Mouse (Mus musculus) neural tube, embryonic 12.5 days (tissue): ENCODE results near the gene Napsa. TPM values are rescaled to one million over a fixed set of nuclear protein-coding genes. Genes with fewer than 3 reads are reported as not detected.

Experiments
- ATAC-seq: fragments of 200-750 bp; cut with Nextera tagmentation; 2 replicates; pipeline ENCODE4 v1.8.0; 2017; ENCODE audit warnings: low read depth, mild to moderate bottlenecking, moderate TSS enrichment, moderate library complexity; ENCODE audit not compliant: low FRiP score
- H3K27ac ChIP-seq: fragments of 300-500 bp; sonication (generic); 2 replicates; pipeline ENCODE4 v1.5.1; 2016
- H3K27me3 ChIP-seq: fragments of 300-500 bp; sonication (generic); replicated peaks from 2 replicates; pipeline ENCODE4 v1.6.1; 2016; ENCODE audit warnings: mild to moderate bottlenecking
- H3K36me3 ChIP-seq: fragments of 300-500 bp; sonication (generic); 2 replicates; pipeline ENCODE4 v1.6.1; 2016; ENCODE audit warnings: mild to moderate bottlenecking
- H3K4me1 ChIP-seq: fragments of 300-500 bp; sonication (generic); 2 replicates; pipeline ENCODE4 v1.6.1; 2016
- H3K4me2 ChIP-seq: fragments of 300-500 bp; sonication (generic); replicated peaks from 2 replicates; pipeline ENCODE4 v1.6.1; 2016; ENCODE audit warnings: mild to moderate bottlenecking
- H3K4me3 ChIP-seq: fragments of 300-500 bp; sonication (generic); 2 replicates; pipeline ENCODE4 v1.5.1; 2016
- H3K9ac ChIP-seq: fragments of 300-500 bp; sonication (generic); 2 replicates; pipeline ENCODE4 v1.6.1; 2016; ENCODE audit warnings: mild to moderate bottlenecking
- H3K9me3 ChIP-seq: fragments of 300-500 bp; sonication (generic); 2 replicates; pipeline ENCODE4 v1.6.1; 2016; ENCODE audit warnings: mild to moderate bottlenecking
- WGBS: fragments of 180-500 bp; shearing (Covaris S2); methylation state at CpG from one replicate; pipeline ENCODE4 v1.1.7; 2016; 5-methylcytosine and 5-hydroxymethylcytosine counted together
- polyA plus RNA-seq: library from polyadenylated mRNA; unstranded; fragments of >200 nt; fragmentation: Nextera tagmentation; extraction: Ambion mirVana; gene quantifications from 2 replicates; pipeline ENCODE4 v1.2.1, GENCODE M21; 2016

Napsa gene
- 0.74 and 1.5 TPM in 2 replicates for polyA plus RNA-seq

DNA sequence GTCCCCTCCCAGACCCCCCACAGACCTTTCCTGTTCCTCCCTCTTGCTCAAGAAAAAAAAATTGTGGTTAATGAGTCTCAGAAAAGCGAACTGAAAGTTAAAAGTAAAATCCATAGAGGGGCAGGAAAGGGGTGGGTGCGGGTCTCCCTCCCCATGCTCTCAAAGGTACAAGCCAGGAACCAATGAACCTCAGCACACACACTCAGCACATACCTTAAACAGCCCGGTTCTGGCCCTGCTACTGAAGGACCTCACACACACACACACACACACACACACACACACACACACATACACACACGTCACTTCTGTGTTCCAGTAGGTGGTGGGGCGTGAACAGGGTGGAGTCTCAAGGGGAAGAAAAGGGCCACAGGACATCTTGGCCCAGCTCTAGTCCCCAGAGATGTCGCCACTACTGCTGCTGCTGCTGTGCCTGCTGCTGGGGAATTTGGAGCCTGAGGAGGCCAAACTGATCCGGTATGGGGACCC is at the start of gene Napsa:
Gene Napsa, plus strand, starts transcription at position 168 of the 489 bp plus-strand sequence.
- 37% methylated on average over 7 of the region's 7 CpGs for WGBS
- no peak for ATAC-seq
- no peak within 1 kb of the TSS for H3K4me3 ChIP-seq
- H3K27ac ChIP-seq, result no peak within 1 kb of the TSS
- no peak within 1 kb of the TSS for H3K4me2 ChIP-seq
- no peaks in the 10 kb centered on the region for H3K4me1 ChIP-seq
- H3K9ac ChIP-seq, result no peak within 1 kb of the TSS
- no peaks in the 10 kb centered on the region for H3K27me3 ChIP-seq
- no peaks in the 10 kb centered on the region for H3K36me3 ChIP-seq
- no peaks in the 10 kb centered on the region for H3K9me3 ChIP-seq

DNA sequence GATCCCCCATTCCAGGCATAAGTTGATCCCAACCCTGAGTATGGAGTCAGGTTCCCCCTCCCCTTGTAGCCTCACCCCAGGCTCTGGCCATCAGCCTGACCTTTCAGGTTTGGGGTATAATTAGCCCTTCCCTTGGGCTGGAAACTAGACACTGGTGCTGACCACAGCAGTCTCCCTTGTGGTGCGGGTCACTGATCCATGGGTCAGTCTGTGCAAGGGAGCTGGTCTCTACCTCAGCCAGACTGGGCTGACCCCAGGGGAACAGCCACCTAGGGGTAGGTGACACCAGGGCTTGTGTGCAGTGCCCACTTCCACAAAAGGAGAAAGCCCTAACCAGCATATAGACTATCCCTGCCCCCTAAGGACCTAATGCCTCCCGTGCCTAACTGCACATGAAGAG is 49.1 kb upstream of the Napsa start:
- H3K36me3 ChIP-seq, result no peaks in the 10 kb centered on the region
- H3K27ac ChIP-seq, result no peak overlapping the region
- 80% methylated on average over 2 of the region's 2 CpGs for WGBS
- H3K4me3 ChIP-seq, result no peak overlapping the region
- peaks cover 13% of the 10 kb centered on the region for H3K4me1 ChIP-seq
- no peak for ATAC-seq
- no peaks in the 10 kb centered on the region for H3K9me3 ChIP-seq
- no peak overlapping the region for H3K4me2 ChIP-seq
- H3K27me3 ChIP-seq, result peaks cover 67% of the 10 kb centered on the region
- H3K9ac ChIP-seq, result no peak overlapping the region

DNA sequence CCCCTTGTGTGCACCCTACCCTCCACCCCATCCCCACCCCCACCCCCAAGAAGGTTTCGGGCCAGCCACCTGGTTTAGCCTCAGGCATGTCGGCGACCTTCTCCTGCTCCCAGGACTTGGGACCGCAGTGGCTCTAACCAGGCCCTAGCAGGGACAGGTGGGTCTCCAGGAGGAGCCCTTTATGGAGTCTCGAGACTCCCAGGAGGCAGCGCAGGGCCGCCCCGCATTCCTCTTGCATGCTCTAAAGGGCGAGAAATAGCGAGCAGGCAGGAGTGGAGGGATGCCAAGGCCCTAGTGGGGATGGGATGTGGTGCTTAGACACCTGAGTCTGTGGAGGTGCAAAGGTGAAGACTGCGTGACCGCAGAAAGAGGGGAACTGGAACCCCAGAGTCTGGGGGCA is 47.7 kb upstream of the Napsa start, which contains the start of gene Mybpc2:
Gene Mybpc2, minus strand, starts transcription at position 155 of the 400 bp plus-strand sequence.
- no peaks in the 10 kb centered on the region for H3K36me3 ChIP-seq
- H3K27ac ChIP-seq, result no peak within 1 kb of the TSS
- no peak for ATAC-seq
- H3K4me2 ChIP-seq, result no peak within 1 kb of the TSS
- 39% methylated on average over 12 of the region's 12 CpGs for WGBS
- H3K4me3 ChIP-seq, result no peak within 1 kb of the TSS
- H3K4me1 ChIP-seq, result peaks cover 15% of the 10 kb centered on the region
- H3K27me3 ChIP-seq, result peaks cover 75% of the 10 kb centered on the region
- no peaks in the 10 kb centered on the region for H3K9me3 ChIP-seq
- H3K9ac ChIP-seq, result no peak within 1 kb of the TSS; the same call in 1 of the 2 replicates

DNA sequence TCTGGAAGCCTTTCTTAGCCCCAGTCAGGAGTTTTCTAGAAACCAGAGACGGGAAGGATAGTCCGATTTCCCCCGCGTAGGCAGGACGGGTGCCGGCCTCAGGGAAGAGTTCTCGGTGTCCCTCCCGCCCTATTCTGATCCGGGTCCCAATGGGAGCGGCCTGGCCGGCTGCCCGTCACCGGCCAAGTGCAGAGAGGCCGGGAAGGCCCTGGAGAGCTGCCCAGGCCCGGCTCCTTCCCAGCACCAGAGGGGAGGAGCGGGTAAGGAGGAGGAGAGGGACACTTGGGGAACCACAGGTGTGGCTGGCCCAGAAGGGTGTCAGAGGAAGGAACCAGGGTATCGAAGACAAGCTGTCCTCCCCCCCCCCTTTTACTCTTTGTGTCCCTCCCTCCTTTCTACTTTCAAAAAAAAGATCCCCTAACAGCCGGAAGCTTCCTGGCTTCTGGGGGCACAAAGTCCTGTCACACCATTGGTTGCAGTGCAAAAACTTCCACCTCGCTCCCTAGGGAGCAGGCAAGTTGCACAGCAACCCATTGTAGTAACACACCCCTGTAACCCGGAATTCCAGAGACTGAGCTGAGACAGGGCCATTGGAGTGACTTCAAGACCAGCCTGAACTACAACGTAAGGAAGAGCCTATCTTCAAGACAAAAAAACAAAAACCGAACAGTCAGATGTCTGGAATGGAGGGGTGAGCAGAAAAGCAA is 46.9 kb upstream of the Napsa start:
- no peak overlapping the region for H3K4me3 ChIP-seq
- H3K27ac ChIP-seq, result no peak overlapping the region
- WGBS, result 18% methylated on average over 22 of the region's 22 CpGs
- H3K27me3 ChIP-seq, result peaks cover 75% of the 10 kb centered on the region
- ATAC-seq, result no peak
- no peak overlapping the region; the same call in 1 of the 2 replicates for H3K9ac ChIP-seq
- no peaks in the 10 kb centered on the region for H3K36me3 ChIP-seq
- H3K9me3 ChIP-seq, result no peaks in the 10 kb centered on the region
- peaks cover 15% of the 10 kb centered on the region for H3K4me1 ChIP-seq
- no peak overlapping the region for H3K4me2 ChIP-seq

DNA sequence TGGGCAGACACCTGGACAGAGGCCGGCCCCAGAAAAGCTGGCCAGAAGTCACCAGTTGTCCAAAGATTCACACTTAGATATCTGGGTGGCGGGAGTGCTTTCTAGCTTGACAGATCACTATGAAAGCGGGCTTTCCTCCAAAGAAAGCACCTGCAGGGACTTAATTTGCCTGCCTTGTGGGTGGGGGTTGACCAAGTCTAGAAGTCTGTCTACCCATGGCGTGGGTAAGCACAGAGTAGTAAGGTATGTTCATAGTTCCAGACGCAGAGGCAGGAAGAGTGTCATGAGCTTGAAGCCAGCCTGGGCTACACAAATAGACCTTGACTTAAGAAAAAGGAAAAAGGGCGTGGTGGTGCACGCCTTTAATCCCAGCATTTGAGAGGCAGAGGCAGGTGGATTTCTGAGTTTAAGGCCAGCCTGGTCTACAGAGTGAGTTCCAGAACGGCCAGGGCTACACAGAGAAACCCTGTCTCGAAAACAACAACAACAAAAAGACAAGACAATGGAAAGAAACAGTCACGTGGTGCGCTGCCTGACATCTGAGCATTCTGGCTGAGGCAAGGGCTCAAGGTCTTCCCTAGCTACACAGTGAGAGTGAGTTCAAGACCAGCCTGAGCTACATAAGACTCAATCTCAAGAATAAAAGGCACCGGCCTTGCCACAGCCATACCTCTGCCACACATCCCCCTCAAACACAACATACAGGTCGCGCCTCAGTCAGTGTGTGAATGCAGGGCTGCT is 45.6 kb upstream of the Napsa start:
- no peak for ATAC-seq
- Histone ChIP-seq H3K9me3 (no peaks in the 10 kb centered on the region), H3K27me3 (peaks cover 67% of the 10 kb centered on the region), H3K4me3 (no peak overlapping the region), H3K4me2 (no peak overlapping the region), H3K36me3 (no peaks in the 10 kb centered on the region), H3K4me1 (peaks cover 13% of the 10 kb centered on the region), H3K27ac (no peak overlapping the region), H3K9ac (no peak overlapping the region)
- 88% methylated on average over 14 of the region's 14 CpGs for WGBS

DNA sequence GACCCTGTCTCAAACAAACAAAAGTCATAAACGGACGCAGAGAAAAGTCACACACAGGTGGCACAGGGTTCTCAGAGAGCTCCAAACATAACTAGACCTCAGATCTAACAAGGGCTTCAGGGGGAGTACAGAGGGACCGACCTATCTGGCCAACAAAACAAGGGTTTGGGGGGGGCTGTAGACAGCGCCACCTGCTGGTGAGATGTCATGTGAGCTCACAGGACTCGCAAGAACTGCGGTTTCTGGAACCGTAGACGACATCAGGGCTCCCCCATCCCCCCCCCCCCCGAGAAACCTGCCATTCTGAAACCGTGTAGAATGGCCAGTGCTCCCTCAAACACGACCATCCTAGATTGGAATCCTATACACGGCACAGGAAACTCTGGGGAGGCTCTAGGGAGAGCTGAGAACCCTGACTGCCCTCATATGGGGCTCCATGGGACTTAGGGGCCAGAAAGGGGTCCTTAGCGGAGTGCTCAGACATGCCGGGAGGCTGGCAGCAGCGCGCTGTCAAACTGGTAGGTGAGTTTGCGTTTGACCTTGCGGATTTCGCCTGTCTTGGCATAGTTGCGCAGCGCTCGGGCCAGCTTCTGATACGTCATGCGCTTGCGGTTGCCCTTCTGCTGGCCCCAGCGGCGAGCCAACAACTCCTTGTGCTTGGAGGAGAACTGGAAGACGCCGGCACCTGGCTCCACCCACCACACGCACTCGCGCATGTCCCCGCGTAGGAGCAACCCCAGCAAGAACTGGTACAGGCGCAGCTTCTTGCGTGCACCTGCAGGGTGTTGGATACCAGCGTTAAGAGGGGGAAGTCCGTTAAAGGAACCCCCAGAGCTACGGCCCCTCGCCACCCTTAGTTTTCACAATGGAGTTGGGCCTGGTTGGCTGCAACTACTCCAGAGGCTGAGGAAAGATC is 44.4 kb upstream of the Napsa start:
- H3K4me1 ChIP-seq, result peaks cover 11% of the 10 kb centered on the region
- H3K4me2 ChIP-seq, result peak overlapping the region; percentile 67
- H3K27me3 ChIP-seq, result peaks cover 57% of the 10 kb centered on the region
- peak overlapping the region; percentile 40; the same call in 1 of the 2 replicates for H3K9ac ChIP-seq
- no peak; the same call in 1 of the 2 replicates for ATAC-seq
- H3K27ac ChIP-seq, result no peak overlapping the region
- peaks cover 8% of the 10 kb centered on the region; the same call in 1 of the 2 replicates for H3K36me3 ChIP-seq
- 5% methylated on average over 40 of the region's 40 CpGs for WGBS
- peak overlapping the region; percentile 30 for H3K4me3 ChIP-seq
- H3K9me3 ChIP-seq, result no peaks in the 10 kb centered on the region

DNA sequence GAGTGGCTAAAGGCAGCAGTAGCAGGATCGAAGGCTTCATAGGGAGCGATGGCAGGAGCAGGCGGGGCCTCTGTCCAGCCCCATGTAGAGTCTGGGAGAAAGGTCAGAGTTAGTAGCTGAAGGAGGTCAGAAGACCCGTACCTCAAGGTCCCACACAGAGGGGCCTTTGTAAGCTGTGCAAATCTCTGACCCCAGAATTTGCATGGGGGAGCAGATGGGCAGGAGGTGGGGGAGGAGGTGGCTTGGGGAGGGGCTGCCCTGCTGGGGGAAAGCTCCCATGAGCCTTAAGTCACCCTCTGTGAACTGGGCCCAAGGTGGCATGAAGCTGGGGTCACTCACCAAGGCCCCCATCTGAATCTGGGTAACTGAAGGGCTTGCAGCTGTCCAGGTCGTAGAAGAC is 42.7 kb upstream of the Napsa start:
- Histone ChIP-seq H3K4me3 (no peak overlapping the region), H3K4me2 (no peak overlapping the region), H3K9me3 (no peaks in the 10 kb centered on the region), H3K27ac (no peak overlapping the region), H3K4me1 (peaks cover 11% of the 10 kb centered on the region), H3K9ac (no peak overlapping the region), H3K27me3 (peaks cover 41% of the 10 kb centered on the region), H3K36me3 (peaks cover 26% of the 10 kb centered on the region)
- ATAC-seq, result no peak
- WGBS, result 62% methylated on average over 5 of the region's 5 CpGs

DNA sequence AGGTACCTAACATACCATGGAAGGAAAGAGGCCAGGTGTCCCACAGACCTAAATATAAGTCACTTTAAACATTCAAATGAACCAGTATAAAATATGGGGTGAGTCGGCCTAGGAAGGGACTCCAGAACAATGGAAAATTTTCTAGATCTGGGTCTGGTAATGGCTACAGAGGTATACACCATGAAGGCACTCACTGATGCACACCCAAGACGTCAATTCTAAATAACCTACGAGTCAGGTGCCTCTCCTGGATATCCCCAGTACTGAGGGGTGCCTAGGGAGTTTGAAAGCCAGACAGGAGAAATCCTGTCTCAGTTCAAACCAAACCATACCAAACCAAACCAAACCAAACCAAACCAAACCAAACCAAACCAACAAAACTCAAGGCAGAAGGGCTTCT is 41.7 kb upstream of the Napsa start:
- H3K4me2 ChIP-seq, result no peak overlapping the region
- no peak overlapping the region for H3K4me3 ChIP-seq
- peaks cover 31% of the 10 kb centered on the region for H3K27me3 ChIP-seq
- H3K4me1 ChIP-seq, result peaks cover 7% of the 10 kb centered on the region; the same call in 1 of the 2 replicates
- H3K9me3 ChIP-seq, result no peaks in the 10 kb centered on the region
- H3K27ac ChIP-seq, result no peak overlapping the region
- 79% methylated on average over 3 of the region's 3 CpGs for WGBS
- H3K36me3 ChIP-seq, result peaks cover 35% of the 10 kb centered on the region
- no peak for ATAC-seq
- H3K9ac ChIP-seq, result no peak overlapping the region

DNA sequence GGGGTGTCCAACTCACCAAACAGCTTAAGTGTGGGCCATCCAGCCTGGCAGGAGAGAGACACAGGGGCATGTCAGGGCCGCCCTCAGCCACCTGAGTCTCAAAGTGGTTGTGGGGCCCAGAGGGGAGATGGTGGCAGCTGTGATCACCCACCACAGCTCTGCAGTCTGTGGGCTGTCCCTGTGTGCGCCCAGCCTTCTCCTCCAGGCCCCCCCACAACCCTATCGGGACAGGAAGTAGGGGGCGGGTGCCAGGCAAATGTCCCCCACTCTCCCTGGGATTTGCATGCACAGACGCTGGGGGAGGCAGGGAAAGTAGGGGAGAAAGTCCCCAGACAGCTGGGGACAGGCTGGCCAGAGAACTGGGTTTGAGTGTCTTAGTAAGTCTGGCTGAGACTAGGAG is 41.0 kb upstream of the Napsa start:
- Histone ChIP-seq H3K36me3 (peaks cover 42% of the 10 kb centered on the region), H3K9me3 (no peaks in the 10 kb centered on the region), H3K27me3 (peaks cover 26% of the 10 kb centered on the region), H3K27ac (no peak overlapping the region), H3K4me3 (no peak overlapping the region), H3K9ac (no peak overlapping the region), H3K4me2 (no peak overlapping the region), H3K4me1 (peaks cover 7% of the 10 kb centered on the region; the same call in 1 of the 2 replicates)
- no peak for ATAC-seq
- WGBS, result 49% methylated on average over 5 of the region's 5 CpGs

DNA sequence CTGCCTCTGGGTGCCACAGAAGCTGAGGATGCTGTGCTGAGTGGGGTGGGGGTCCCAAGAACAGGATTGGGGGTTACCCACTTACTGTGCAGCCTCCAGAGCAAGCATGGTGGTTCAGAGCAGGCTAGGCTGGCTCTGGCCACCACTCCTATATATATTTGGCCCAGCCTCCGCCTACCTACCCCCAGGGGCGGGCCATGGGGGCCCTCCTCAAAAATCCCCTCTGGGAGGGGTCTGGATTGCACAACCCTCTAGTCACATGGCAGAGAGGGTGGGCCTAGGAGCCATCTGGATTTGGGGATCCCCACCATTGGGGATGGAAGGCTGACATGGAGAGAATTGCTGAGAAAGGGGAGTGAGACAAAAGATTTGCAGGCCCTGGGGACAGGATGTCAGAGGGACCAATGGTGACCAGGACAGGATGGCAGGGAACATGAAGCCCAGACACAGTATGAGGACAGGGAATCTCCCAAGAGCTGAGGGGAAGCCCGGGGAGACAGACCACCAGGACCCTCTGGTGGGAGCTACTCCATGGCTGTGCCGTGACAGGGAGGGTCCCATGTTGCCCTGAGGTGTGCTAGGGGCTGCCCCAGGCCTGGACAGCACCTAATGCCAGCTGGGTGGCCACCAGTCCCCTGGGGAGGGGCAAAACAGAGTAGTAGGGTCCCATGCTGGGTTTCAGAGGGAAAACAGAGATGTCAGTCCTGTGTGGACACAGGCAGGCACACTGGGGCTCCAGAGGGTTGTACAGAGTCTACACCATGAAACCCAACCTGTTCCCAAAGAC is 40.0 kb upstream of the Napsa start, which contains the start of gene Spib:
Gene Spib, minus strand, starts transcription at position 126 of the 787 bp plus-strand sequence.
- no peak within 1 kb of the TSS for H3K27ac ChIP-seq
- H3K36me3 ChIP-seq, result peaks cover 51% of the 10 kb centered on the region
- no peak within 1 kb of the TSS for H3K4me3 ChIP-seq
- H3K4me1 ChIP-seq, result peaks cover 7% of the 10 kb centered on the region; the same call in 1 of the 2 replicates
- no peak within 1 kb of the TSS for H3K9ac ChIP-seq
- no peak within 1 kb of the TSS for H3K4me2 ChIP-seq
- WGBS, result 79% methylated on average over 4 of the region's 4 CpGs
- peaks cover 19% of the 10 kb centered on the region for H3K27me3 ChIP-seq
- no peak for ATAC-seq
- no peaks in the 10 kb centered on the region for H3K9me3 ChIP-seq
